Mouse (Mus musculus) natural killer cell, adult 2 months (primary cell): ENCODE results near the gene Shank3.

Experiments
- DNase-seq, 2 experiments: peaks; one replicate each; pipeline ENCODE4 v3.0.0; 2022; ENCODE audit warnings: low spot score in 2 of 2

Shank3 gene

GRCm38 (mm10) chr15:89524611-89525415 is 25.4 kb downstream of the Shank3 start:
- no peak for DNase-seq

GRCm38 (mm10) chr15:89525464-89525863 is 26.0 kb downstream of the Shank3 start:
- no peak for DNase-seq

DNA sequence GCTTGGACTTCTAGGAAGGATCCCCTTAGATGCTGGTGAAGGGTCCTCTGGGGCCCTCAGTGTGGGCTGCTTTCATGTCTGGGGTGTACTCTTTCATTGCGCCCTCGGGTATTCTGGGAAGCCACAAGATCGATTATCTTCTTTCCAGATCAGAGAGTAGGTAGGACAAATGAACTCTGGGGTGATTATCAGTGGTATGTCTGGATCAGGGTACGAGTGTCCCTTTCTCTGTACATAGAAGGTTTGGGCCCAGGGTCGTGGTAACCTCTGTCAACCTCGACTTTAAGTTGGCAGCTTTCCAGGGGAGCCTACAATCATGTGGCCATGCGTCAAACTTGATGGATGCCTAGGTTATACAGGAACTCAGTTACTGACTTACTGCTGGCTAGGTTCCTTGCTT is 26.5 kb downstream of the Shank3 start:
- DNase-seq = no peak

- no peak for DNase-seq
Measured at GRCm38 (mm10) chr15:89526776-89527325, 27.4 kb downstream of the Shank3 start.

DNA sequence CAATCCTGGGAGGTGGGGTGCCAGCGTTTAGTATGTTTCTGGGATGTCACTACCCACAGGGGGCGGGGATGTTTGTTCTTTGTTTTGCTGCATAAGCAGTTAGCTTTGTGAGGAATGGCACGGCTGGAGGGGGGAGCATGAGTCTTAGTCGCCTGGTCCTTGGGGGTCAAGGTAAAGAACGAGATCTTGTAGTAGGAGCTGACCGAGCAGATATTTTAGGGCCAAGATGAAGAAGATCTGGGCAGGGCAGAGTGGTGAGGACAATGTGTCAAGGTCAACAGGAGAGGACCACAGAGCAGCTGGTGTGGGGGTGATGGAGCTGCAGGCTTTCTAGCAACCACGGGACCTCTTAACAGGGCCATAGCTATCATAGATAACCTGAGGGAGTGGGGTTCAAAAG is 28.0 kb downstream of the Shank3 start:
- DNase-seq = no peak

DNA sequence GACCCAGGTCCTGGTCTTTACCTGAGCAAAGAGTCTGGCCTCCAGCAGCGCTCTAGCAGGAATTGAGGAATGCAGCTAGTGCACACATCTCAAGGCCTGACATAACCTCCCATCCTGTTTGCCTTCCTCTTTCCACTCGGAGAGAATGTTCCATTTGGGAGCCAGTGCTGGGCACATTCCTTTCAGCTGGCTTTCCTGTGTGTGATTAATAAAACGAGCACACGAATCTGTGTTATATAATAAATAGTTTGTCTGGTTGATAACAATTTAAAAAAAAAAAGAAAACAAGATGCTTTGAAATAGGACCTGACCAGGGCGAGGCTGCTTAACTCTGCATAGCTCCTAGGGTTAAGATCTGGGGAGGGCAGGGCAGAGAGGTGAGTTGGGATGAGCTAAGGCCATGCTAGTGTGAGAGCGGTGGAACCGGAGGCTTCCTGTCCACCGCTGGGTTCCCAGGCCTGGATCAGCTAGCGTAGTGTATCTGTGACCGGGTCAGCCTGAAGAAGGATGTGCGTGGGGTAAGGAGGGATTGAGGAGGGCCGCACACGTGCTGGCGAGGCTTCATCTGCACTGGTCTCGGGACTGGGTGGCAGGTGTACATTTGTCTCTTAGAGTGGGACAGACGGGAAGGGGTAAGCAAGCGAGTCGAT is 28.9 kb downstream of the Shank3 start:
- no peak for DNase-seq

DNA sequence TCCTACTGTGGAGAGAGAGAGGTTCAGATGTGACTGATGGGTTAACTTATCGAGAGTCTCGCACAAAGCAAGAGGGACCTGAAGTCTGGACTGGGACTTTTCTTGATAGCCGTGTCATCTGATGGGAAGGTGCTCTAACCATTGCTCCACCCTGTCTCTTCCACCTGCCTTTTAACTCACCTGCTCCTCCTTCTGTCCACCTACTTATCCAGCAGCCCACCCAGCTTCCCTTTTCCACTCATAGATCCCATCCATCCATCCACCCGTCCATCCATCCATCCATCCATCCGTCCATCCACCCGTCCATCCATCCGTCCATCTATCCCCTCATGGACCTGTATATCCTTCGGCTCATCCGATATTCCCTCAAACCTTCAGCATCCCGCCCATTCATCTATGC is 29.5 kb downstream of the Shank3 start:
- no peak for DNase-seq

- DNase-seq = peak in 1 of 2 experiments; percentile 16
Measured at GRCm38 (mm10) chr15:89530336-89530735, 30.9 kb downstream of the Shank3 start.

GRCm38 (mm10) chr15:89531399-89531798 is 32.0 kb downstream of the Shank3 start:
- DNase-seq = no peak

- DNase-seq = no peak
Measured at GRCm38 (mm10) chr15:89532026-89532923, 32.9 kb downstream of the Shank3 start.

DNA sequence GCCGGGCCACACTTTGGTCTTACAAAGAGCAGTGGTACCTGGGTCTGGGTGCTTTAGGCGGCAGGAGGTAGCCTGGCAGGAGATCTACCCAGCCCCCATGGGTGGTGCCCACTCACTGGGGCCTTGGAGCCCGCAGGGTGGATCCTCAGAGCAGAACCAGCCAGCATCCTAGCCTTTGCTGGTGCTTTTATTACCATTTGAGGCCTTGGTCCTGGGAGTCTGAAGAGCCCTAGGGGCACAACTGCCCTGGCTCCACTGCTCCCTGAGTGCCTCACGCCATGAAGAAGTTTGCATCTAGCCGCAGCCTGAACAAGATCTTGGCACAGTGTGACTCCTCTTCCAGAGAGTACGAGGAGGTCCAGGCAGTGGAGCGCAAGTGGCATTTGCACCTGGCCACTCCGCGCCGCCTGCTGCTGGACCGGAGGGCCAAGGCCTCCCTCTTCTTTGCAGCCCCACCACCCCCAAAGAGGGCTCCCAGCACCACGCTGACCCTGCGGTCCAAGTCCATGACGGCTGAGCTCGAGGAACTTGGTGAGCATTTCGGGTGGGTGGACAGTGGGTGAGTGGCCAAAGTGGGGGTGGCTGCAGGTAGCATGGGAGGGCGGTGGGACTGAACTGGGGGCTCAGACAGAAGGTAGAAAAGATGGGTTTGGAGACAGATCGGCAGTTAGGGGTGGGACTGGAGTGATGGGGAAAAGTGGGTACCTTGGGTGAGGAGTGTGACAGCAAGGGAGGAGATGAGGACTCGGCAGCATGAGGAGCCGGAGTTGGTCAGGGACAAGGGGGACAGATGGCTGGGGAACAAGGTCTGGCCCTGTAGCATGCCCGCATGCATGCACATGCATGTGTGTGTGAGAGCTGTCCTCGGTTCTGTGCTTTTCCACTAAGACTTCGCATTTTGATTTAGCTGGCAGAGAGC is 33.8 kb downstream of the Shank3 start:
- no peak for DNase-seq

GRCm38 (mm10) chr15:89533843-89534207 is 34.4 kb downstream of the Shank3 start:
- DNase-seq = no peak

- no peak for DNase-seq
Measured at GRCm38 (mm10) chr15:89544171-89544570, 44.7 kb downstream of the Shank3 start.

GRCm38 (mm10) chr15:89547321-89547720 is 47.9 kb downstream of the Shank3 start:
- DNase-seq = no peak

GRCm38 (mm10) chr15:89547824-89548601 is 48.6 kb downstream of the Shank3 start:
- no peak for DNase-seq

DNA sequence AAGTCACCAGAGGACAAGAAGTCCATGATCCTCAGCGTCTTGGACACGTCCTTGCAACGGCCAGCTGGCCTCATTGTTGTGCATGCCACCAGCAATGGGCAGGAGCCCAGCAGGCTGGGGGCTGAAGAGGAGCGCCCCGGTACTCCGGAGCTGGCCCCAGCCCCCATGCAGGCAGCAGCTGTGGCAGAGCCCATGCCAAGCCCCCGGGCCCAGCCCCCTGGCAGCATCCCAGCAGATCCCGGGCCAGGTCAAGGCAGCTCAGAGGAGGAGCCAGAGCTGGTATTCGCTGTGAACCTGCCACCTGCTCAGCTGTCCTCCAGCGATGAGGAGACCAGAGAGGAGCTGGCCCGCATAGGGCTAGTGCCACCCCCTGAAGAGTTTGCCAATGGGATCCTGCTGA is 49.4 kb downstream of the Shank3 start:
- DNase-seq = no peak

DNA sequence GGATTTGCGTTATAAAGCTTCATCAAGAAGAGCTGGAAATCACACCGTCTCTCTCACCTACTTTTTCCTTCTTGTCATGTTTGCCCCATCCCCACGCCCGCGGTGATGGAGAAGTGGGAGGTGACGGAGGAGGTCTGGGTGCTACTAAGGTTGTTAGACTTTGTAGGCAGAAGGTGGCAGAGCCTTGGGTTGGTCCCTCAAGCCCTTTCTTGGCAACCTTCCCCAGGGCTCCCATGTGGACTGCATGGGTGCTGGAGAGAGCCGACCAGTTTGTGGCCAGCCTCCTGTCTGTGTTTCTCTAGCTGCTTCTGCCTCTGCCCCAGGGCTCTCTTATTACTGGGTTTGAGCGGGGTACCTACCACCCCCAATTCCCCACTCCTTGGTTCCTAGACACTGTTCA is 51.1 kb downstream of the Shank3 start:
- DNase-seq = no peak

DNA sequence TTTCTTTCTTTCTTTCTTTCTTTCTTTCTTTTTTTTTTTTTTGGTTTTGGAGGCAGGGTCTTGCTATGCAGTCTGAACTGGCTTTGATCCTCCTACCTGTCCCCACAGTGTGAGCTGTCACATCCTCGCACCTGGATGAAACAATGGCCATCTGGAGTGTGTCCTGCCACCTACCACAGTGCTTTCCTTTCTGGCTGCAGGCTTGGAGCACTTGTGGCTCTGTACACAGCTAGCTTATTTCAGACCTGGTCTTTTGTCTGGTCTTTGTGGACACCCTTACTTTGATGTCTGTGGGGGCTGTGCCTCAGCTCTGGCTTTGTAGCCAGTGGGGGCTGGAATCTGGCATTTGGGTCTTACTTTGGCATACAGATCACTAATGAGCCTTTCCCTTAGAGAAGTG is 52.3 kb downstream of the Shank3 start:
- no peak for DNase-seq

- DNase-seq = no peak
Measured at GRCm38 (mm10) chr15:89555591-89555990, 56.2 kb downstream of the Shank3 start.
